Mouse (Mus musculus) right cerebral cortex, adult 2 months (tissue): ENCODE measurements around the gene Cxadr.
A peak's percentile ranks its signal among the peaks of the same experiment; 100 is the strongest.

Experiments used
- DNase-seq, 2 experiments: peaks; one replicate each; pipeline ENCODE4 v3.0.0; 2021 to 2022; ENCODE audit warnings: low spot score in 2 of 2

Cxadr gene

DNA sequence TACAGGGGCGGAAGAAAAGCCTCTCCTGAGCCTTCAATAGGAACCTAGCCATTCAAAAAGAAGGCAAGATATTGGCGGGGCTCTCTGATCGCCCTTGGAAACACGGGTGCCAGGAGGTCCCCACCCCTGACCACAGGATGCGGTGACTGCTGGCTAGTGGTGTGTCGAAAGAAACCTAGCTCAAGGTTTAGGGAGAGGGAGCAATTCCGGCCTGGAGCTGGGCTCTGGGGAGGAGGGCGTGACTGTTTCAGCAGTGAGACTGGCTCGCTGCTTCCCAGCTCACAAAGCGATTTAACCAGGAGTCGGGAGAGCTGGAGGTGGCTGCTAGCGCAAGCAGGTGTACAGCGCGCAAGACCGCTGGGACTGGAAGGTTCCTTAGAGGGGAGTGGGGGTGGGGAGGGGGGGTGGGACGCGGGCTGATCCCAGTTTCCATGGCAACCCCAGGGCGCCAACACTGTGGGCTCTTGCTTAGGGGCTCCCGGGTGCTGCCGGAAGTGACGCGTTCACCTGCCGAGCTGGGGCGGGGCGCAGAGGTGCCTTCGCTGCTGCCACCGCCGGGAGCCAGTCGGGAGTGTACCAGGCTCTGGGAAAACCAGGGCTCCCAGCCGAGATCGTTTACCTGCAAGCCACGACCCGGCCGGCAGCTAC is at the start of gene Cxadr:
Gene Cxadr, plus strand, starts transcription at position 307 of the 648 bp plus-strand sequence.
- peak; percentile 81 to 83 for DNase-seq

DNA sequence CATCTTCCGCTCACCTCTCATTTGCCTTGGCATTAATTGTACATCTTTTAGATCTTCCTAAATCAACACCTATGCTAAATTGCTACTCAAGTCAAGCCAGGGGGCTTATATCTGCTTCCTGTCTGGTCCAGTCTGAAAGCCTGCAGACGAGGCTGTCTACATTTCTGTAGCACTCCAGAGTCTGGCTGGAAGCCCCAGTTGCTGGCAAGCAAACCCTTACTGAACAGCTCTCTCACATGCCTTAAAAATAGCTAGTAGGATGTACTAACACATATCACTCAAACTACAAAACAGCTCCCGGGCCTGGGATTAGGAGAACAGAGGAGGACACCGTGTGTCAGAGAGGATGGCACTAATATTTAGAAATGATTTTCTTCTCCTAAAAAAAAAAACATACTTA is 42.3 kb upstream of the Cxadr start:
- DNase-seq, result peak; percentile 20 to 39

DNA sequence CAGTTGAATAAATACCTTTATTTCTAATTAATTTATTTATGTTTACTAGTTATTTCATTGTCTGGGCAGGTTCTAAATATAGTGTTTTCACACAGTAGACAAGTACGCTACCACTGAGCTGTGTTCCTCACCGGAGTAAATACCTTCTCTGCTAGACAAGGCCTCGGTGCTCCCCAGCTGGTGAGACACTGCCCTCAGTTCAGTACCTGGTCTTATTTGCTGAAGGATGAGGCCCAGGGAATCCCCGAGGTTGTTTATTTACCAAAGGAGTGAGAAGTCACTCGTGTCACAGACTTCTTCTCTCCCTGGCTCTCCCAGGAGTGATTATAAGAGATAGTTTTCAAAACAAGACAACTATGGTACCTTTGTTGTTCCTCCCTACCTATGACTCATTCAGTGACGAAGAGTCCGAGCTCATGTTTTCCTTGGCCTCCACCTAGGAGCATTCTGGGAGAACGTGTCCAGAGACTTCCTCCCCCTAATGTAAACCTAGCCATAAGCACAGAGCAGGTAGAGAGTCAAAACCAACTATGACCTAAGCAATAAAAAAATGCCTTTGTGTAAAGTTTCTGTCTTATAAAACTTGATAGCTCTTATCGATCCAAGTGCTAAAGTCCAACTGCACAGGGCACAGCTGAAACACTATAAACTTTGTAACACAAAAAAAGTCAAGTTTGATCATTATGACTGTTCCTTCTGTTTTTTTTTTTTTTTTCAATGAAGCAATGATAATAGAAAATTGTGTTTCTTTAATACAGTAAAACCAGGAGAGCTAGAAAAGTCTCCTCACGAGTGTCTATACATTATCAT is 41.0 kb upstream of the Cxadr start:
- DNase-seq, result no peak

DNA sequence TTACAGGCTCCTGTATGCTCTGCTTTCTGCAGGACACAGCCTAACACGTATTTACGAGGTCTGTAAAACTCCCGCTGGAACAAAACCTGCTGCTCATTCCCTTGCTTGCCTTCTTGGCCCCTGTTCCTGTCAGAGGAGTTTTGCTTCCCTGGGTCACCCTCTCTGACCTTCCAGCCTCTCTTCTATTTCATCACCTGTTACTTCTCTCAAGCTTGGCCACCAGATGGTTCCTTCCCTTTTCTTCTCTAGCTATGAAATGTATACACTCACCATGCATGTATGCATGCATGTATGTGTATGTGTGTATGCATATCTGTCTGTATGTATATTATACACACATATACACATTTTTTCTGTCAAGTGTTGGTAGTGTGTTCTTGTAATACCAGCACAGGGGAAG is 39.8 kb upstream of the Cxadr start:
- DNase-seq, result no peak

DNA sequence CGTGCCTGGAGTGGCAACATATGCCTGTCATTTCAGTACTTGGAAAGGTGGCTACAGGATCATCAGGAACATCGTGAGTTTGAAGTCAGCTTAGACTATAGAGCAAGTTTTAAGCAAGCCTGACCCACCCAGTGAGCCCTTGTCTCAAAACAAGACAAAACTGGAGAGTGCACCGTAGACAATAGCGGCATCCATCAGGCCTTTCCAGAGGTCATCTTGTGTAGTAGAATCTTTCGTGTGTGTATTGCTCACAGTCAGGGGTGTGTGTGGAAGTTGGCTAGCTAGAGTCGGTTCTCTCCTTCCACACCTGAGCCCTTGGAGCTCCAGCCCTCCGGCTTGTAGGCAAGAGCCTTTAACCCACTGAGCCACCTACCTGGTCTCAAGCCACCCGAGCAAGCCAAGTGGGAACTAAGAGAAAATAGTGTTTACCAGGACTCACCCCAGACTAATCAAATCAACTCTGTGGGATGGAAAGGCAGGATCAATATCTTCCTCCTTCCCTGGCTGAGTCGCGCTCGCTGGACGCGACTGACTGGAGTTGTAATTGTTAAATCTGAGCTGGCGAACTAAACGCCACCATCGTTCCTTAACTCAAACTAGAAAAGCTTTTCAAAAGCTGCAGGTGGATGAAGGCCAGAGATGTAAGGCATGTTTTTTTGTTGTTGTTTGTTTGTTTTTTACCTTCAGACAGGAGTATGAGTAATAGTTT is 36.7 kb upstream of the Cxadr start:
- no peak for DNase-seq

DNA sequence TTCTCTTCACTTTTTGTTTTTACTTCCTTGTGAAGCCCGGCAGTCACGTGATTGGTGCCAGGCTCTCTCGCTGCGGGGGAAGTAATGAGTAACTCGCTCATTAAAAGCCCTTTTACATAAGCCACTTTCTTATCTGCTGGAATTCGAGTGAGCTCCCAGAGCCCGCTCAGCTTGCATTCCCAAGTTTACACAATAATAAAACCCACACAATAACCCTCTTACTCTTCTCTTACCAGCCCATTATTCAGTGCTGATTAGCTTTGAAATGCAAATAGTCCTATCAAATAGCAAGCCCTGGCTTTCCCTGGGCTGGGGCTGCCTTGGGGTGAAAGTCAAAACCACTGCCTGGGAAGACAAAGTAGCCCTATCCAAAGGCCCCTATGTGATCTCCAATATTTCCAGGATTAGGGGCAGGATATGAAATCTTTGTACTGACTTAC is 36.1 kb upstream of the Cxadr start:
- DNase-seq, result peak; percentile 63 to 68

DNA sequence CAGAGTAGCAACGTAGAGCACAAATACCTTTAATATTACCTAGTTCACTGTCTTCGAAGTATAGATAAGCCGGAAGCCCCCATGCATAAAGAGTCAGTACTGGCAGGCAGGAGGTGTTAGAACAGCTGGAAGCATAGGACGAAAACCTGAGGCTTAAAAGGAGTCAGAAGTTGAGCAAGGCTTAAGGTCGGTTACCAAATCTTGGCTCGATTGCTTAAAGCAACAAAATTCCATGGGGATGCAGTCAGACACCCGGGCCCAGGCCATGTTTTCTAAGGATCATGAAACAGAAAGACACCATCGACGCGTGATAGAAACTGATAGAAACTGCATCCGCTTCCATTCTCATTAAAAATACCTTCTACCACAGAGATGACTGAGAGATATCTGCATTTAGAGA is 35.5 kb upstream of the Cxadr start:
- DNase-seq, result no peak

DNA sequence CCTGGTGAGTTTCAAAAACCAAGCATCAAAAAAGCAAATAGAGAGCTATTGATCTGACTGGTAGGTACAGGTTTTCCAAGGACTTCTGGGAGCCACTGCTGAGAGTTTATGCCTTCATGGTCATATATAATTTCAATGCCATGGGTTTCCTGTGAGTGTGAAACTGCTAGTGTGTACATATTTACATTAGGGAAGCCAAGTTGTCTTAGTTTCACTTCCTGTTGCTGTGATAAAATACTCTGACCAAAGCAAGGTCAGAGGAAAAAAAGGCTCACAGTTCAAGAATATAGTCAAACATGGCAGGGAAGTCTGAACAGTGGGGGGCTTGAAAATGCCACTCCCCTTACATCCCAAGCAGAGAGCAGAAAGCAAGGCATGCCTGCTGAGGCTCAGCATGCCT is 33.8 kb upstream of the Cxadr start:
- DNase-seq, result no peak

DNA sequence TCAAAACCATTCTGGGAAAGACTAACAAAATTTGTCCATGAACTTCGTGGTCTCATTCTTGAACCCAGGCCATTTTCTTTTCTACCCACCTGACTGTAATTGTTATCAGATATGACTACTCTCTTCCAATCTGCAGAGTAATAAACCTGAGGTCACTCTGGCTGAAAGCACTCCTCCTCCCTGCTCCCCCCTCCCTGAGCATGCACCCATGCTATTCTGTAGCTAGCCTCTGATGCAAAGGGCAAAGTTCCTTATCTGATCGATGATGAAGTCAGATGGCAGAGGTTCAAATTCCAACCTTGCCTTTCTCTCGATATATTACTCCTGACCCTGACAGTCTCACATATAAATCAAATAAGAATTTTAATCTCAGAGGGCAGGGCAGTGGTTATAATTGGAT is 33.1 kb upstream of the Cxadr start:
- DNase-seq, result no peak

DNA sequence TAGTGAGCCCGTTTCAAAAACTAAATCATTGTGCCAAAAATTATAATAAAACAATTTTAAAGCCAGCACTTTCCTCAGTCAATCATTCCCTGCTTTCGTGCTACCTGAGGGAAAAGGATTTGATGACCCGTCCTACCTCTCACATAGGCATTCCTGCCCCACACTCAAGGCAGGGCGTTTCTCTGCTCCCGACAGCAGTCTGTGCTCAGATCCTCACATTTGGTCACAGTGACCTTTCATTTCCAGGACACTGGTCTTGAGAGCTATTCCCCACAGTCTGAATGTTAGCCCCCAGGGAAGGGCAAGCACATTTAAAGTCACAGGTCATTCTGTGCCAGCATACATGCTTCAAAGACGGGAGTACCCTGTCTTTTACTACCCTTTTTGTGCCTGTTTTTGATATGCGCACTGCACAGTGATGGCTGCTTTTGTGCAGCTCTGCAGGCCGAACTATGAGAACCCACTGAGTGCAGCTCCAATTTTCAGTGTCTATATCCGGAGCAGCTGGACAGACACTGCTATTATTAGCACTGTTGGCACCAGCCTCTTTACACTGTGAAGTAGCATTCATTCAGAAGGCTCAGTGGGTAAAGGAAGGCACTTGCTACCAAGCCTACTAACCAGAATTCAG is 26.3 kb upstream of the Cxadr start:
- peak; percentile 32 to 38 for DNase-seq

DNA sequence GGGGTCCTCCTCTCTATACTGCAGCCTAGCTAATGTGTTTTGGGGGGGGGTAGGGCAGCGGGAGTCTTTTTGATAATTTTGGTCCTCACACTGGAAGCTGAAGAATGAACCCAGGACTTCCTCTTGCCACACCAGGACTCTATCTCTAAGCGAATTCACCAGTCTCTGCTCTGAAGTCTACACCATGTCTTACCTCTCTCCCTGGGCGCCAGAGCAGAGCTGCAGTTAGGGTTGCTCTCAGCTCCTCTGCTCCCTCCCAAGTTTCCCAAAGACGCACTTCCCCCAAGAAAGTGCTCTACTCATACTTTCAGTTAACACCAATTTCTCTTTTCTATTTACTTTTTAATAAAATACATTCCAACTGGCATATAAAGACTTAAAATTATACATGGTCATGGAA is 23.7 kb upstream of the Cxadr start:
- no peak for DNase-seq

DNA sequence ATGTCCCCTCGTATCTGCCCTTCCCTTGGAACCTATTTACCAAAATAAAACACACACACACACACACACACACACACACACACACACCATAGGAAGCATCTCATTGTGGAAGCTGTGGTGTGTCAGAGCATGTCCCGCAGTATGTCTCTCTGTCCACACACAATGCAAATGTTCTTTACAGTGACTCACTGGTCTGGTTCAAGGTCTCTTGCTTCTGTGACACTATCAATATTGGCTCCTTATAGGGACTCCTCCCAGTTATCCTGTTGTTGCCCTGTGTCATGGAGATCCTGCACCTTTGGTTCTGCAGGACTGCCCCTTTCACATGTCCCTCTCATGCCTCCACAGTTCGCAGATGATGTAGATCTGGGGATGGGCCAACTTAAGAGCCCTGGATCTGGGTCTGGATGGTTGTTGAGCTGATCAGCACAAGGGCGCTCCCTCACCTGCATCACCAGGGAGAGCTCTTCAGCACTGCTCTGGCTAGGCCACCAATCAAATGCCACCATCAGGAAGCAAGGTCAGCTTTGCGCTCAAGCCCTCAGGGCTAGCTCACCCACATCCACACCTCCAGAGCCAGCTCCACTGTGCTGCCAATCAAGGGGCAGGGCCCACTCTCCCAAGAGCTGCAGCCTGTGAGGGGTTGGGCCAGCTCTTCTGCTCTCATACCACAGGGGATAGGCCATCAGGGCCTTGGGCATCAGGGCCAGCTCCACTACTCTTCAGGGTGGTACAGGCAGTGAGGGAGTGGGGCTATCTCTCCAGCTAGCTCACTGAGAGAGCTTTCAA is 21.0 kb upstream of the Cxadr start:
- no peak for DNase-seq

DNA sequence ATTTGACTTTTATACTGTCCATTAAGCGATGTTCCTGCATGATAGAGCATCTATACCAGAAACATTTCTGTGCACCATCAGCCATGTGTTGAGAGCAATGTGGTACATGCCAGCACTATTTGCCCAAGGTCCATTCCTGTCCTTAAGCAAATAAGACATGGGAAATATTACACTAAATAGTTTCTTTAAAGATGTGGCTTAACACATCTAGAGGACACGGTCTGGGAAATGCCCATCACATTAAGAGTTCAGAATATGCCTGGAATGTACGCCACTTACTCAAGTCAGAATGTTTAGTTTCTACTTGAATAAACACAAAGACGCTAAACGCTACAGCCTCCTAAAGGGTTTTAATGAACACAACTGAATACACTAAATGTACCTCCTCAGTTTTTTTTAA is 18.1 kb upstream of the Cxadr start:
- DNase-seq, result no peak

DNA sequence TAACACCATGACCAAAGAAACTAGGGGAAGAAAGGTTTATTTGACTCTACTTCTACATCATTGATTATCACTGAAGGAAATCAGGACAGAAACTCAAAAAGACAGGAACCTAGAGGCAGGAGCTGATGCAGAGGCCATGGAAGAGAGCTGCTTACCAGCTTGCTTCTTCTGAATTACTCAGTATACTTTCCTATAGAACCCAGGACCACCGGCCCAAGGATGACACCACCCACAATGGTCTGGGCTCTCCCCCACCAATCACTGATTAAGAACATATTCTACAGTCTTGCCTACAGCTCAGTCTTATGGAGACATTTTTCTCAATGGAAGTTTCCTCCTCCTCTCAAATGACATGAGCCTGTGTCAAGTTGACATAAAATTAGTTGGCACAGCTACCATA is 7.2 kb upstream of the Cxadr start:
- DNase-seq, result no peak

DNA sequence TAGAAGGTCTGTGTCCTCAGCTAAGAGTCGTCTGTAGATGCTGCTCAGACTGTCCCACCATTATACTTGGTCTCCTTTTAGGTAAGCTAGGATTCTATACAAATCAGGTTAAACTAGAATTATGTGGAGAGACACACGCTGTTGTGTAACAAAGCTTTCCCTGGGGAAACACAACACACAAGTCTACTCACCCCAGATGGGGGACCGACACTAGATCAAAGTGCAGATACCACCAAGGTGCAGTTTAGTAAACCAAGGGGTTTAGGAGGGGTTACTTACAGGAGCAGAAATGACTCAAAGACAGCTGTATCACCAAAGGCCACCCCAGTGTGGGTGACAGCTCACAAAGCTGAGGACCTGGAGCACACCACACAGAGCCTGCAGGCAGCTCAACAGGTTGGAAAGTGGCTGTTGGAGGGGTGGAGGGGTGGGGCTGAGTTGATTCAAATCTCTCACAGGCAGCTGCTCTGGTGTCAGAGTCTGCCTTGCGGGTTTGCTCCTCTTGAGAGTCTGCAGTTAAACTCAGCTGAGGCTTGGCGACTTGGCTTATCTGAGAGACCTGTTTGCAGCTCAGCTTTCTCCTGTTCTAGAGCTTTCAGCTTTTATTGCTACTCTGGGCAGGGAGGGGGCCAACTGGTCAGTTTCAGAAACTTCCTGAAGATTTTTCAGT is 6.5 kb upstream of the Cxadr start:
- DNase-seq, result no peak

DNA sequence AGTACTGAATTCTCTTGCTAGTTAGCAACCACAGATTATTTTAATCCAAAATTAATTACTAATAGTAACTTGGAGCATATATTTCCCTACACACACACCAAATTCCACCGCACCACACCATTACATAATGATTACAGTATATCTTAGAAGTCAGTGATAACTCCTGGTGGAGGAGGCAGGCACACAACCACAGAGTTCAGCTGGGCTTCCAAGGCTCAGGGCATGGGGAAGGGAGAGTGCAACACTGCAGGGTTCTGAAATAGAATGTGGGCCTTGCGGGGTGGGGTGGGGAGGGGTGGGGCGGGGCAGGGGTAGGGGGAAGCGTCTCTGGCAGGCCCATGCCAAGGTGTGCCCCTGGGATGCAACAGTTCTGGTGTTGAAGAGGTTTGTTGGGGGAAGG is 5.7 kb upstream of the Cxadr start:
- DNase-seq, result no peak

DNA sequence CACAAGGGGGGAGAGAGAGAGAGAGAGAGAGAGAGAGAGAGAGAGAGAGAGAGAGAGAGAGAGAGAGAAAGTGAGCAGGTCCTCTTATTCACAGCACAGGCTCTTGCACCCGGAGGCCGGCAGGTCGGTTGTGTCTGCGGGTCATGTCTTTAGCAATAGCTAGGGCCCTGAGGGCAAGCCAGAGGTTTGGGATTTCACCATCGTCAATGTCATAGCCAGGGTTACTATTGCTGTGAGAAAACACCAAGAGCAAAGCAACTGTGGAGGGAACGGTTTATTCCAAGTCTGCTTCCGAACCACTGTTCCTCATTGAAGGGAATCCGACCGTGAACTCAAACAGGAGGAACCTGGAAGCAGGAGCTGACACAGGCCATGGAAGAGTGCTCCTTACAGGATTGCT is 5.2 kb upstream of the Cxadr start:
- DNase-seq, result no peak

DNA sequence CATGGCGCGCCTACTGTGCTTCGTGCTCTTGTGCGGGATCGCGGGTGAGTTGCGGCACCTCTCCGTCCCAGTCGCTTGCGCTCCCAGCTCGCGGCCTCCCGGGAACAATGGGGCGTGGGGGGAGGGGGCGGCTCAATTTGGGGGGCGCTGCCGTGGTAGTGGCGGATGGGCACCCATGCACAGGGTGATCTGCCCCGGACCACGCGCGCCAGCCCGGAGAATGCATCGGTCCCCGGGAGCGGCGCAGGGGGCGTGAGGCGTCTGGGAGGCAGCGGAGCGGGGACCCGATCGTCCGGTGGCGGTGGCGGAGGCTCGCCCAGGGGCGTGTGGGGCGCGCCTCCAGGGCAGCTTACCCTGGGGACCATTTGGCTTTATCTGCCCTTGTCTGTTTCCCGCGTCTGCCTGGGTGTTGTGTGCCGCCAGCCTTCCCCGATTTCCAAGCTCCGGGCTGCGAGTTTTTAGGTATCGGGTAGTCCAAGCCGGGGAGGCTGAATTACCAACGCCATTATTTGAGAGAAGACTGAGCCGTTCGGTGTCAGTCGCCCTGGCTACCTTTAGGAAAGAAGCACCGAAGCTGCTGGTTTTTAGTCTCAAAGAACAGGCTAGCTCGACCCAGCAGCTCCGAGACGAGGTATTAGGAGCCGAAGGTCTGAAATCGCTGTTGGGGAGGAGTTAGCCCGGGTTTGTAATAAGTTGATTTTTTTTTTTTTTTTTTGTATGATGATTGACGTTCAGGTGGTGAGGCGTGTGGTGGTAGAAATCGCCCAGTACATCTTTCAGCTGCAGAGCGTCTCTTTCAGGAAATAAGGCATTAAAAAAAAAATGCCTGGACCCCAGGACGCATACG is 765 bp downstream of the Cxadr start:
- peak; percentile 32 to 49 for DNase-seq

DNA sequence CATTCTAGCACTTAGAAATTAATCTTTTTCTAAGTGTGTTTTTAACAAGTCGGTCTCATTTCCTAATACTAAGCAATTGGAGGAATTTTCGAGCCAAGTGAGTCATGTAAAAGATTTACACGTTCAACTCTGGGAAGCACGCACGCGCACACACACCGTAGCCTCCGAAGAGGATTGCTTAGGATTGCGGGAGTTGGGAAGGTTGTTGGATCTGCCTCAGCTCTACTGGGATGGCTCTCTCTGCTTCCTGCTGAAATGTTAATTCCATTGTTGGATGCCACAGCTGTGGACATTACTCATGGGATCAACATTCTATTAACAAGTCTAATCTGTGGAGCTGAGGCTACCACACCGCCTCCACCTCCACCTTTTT is 1.4 kb downstream of the Cxadr start:
- peak; percentile 60 to 66 for DNase-seq

DNA sequence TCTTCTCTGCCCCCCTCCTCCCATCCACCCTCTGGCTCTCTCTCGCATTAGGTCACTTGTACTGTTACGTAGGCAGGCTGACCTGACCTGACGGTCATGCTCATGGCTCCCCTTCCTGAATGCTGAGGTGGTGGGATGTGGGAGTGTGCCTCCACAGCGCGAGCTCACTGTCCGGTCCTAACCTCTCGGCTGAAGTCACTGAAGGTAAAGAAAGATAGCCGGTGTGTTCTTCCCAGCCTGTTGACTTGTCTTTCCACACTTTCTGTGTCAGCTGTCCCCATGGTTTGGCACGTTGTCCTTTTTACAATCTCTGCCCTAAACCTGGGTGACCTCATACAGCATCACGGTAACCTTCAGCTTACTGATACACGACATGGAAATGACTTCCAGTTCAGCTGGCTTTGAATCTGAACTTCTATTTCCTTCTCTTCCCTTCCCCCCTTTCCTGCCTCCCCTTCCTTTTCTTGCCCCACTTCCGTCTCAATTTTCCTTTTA is 4.4 kb downstream of the Cxadr start:
- DNase-seq, result no peak
